Mouse (Mus musculus): Measurements from ENCODE around the gene Cntnap2. TPM values are rescaled to one million over a fixed set of nuclear protein-coding genes. Genes with fewer than 3 reads are reported as not detected.
"Not testable (repeated sequence)": the region's sequence is repeated elsewhere in the genome, so short reads cannot be mapped to it uniquely, and the experiment has no call there.

Cntnap2 gene
- polyA plus RNA-seq, 1 experiment from 2014 or later = 0.48 TPM

GRCm38 (mm10) chr6:47228676-47229317, 2169.6 kb downstream of the Cntnap2 start:
- no peak for DNase-seq (ENCODE audit: low spot score)

DNA sequence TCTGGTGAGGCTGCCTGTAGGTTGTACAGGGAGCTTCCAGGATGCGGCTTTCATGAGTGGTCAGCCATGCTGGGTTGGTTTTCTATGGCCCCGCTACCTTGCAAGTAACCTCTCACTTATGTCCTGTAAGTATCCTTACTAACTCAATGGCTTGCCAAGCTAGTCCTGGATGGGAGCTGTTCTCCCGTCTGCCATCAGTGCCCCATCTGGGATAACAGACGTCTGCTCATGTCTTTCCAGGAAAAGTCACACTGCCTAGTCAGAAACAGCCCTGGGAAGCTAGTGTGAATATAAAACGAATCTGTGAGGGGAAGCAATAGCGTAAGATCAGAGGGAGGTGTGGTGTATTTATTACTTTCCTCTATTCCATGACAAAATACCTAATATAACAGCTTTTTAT, 2172.4 kb downstream of the Cntnap2 start:
- no peak for DNase-seq (ENCODE audit: low spot score)

DNA sequence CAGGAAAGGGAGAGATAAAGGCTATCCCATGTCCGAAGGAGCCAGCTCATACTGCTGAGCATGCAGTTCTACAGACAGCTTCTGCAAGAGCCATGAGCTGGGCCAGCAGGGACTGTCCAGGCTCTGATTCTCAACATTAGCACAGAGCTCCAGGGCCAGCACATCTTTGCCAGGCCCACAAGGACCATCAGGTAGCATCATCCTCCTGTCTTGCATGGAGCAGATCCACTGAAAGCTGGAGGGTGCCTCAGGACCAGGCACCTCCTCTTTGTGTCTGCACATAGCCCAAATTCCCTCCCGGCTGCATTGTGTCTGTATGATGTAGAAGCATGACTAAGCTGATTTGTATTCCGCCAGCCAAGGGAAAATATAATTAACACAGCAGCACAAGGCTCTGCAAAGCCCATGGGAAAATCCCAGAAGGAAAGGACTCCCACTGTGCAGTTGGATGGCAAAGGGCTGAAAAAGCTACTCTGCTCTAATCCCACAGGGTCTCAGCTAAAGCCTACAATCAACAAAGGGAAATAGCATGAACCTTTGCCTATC, 2180.3 kb downstream of the Cntnap2 start:
- DNase-seq (ENCODE audit: low spot score) = no peak

- no peak for DNase-seq (ENCODE audit: low spot score)
Observed at GRCm38 (mm10) chr6:47241379-47241778, 2182.2 kb downstream of the Cntnap2 start.

GRCm38 (mm10) chr6:47243863-47244606, 2184.9 kb downstream of the Cntnap2 start:
- peak; percentile 80 for DNase-seq (ENCODE audit: low spot score)

DNA sequence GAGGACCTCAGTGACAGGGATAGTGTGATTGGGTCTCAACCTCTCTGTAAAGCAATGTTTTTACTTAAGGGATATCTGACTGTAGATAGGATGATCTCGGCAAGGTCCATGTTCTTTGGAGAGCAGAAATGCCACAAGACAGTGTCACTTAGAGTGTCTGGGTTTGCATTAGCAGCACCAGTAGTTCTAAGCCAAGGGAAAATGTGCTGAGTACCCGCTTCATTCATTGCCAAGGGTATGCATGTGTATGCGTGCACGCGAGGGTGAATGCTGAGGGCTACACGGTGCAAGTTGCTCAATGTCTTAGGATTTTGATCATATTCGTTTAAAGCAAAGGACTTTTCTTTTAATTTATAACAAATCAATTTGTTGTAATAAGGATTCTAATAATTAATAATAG, 2185.5 kb downstream of the Cntnap2 start:
- no peak for DNase-seq (ENCODE audit: low spot score)

DNA sequence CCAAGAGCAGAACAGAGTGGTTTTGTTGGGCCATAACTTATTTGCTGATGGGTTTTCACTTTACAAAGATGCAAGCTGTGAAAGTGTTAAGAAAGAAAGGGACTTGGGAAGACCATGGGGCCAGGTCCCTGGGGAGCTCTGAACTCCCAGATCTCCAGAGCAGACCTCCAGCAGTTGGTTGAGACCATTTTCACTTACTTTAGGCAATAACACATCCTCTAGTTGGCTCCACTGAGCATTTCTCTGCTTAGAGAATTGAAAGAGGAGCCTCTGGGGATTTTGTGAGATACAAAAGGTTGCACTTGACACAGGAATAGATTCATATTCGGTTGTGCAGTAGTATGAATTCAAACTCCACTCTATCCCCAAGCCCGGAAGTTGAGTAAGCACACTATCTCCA, 2196.1 kb downstream of the Cntnap2 start:
- no peak for DNase-seq (ENCODE audit: low spot score)

DNA sequence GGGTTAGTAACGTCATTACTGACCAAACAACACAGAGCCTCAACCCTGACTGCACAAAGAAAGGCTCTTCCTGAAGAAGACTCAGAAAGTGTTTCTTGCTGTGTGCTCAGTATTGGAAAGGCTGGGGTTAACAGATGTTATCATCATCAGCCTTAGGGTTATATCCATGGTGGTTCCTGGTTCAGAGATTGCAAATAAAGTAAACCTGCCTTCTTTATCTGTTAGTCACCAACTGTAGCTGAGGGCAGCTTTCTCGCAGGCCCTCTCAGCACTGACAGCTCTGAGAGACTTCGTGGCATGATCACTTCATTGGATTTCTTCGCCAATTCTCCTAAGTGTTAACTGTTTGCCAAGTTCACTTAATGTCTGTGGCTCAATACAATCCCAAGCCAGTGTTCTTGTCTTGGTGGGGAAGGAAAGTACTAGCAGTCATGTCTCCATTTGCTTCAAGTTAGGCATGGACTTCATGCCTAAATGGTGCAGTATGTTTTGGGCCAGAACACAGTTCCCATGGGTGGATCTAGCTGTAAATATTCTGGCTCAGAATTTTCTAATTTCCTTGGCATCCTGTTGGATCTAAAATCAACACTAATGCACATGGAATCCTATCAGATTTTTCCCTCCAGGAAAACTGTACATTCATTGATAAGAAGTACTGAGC, 2197.2 kb downstream of the Cntnap2 start:
- no peak for DNase-seq (ENCODE audit: low spot score)

DNA sequence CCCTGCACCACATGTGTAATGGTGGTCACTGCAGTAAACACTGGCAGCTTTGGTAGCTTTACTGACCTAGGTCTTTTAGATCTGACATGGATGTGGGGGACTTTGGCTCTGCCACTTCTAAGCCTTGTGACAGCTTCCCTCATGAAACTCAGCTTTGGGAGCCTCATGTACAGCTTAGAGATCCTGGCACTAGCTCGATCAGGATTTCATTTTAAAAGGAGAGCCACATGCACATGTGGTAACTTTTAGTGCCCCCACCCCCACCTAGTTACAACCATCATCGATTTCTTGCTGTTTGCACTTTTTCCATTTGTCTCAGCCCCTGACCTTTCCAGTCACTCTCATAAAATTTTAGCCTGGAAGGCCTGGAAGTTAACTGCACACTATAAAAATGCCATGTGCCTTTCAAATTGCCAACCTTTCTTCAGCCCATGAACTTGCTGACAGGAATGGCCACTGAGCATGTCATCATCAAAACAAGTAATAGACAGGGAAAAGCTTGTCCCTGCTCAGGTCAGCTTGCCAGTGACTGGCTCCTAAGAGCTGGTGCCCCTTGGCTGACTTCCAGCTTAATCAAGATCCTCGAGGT, 2197.9 kb downstream of the Cntnap2 start:
- no peak for DNase-seq (ENCODE audit: low spot score)

DNA sequence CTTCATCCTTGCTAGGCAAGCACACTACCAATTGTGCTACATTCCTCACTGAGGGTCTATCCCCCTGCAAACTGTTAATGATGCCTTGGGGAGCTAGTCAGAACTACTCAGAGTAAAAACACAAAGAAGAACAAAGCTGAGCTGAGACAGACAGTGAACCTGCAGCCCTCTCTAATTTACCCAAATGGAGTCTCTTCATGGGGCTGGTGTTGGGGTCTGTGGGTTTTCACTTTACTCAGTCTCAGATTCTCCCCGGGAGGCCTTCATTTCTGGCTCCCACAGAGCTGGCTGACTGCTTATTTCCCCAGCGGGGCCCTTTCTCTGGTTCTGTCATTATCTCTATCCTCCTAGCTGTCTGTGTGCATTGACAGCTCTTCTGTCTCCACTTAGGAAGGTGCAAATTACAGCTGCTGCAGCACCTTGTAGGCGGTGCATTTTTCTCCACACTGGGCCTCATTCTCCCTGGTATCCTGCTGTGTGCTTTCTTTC, 2200.5 kb downstream of the Cntnap2 start:
- no peak for DNase-seq (ENCODE audit: low spot score)

DNA sequence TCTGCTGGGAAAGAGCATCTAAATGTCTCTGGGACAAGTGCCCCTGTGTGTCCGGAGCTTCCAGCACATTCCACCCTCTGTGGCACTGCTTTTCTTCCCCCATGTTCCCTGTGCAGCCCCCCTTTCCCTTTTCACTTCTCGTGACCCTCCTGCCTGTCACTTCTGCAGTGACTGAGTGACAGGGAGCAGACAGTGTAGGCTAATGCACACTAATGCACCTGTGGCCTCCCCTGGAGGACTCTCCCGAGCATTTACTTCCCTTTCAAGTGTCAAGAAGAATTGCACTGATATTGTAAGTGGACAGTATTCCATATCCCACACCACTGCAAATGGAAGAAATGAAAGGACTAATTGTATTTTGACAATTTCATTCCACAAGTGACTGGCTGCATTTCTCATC, 2208.1 kb downstream of the Cntnap2 start:
- DNase-seq (ENCODE audit: low spot score) = no peak

DNA sequence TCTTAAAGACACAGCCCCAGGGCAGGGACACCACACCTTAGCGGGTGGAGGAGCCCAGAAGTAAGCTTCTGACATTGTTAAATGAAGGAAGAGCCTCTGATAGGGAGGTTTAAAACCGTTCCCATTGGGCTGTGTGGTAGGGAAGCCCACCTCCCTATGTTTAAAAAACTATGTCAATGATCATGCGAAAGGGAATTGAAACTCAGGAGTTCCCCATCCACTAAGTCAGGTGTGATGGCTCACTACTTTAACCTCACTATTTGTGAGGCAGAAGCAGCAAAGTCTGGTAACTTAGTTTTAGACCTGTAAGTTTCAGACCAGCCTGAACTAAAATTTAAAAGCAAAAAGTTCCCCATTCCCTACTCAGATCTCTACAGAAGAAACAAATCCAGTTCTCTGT, 2210.3 kb downstream of the Cntnap2 start:
- no peak for DNase-seq (ENCODE audit: low spot score)

- DNase-seq (ENCODE audit: low spot score) = no peak
Observed at GRCm38 (mm10) chr6:47271576-47271975, 2212.4 kb downstream of the Cntnap2 start.

GRCm38 (mm10) chr6:47272606-47273575, 2213.7 kb downstream of the Cntnap2 start:
- no peak for DNase-seq (ENCODE audit: low spot score)

GRCm38 (mm10) chr6:47275065-47275464, 2215.9 kb downstream of the Cntnap2 start:
- DNase-seq (ENCODE audit: low spot score) = no peak

DNA sequence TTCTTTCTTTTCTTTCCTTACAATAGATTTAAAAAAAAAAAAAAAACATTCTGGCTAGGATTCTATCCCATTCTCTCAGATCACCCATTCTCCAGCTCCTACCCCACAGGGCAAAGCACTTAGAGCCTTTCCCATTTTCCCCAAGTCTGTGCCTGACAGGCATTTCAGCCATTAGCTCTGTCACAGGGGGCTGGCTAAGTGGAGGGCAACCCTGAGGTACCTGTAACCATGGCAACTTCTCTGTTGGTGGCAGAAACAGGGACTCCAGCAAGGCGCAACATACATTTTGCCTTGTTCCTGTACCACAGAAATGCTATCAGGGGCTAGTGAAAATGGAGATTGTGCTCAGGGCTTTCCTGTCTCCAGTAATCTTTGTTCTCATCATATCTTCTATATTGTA, 2220.0 kb downstream of the Cntnap2 start:
- no peak for DNase-seq (ENCODE audit: low spot score)

- DNase-seq (ENCODE audit: low spot score) = no peak
Observed at GRCm38 (mm10) chr6:47281584-47281983, 2222.4 kb downstream of the Cntnap2 start.

GRCm38 (mm10) chr6:47284794-47285193, 2225.6 kb downstream of the Cntnap2 start:
- peak; percentile 21 for DNase-seq (ENCODE audit: low spot score)

GRCm38 (mm10) chr6:47285742-47286141, 2226.6 kb downstream of the Cntnap2 start:
- no peak for DNase-seq (ENCODE audit: low spot score)

GRCm38 (mm10) chr6:47286247-47286967, 2227.2 kb downstream of the Cntnap2 start:
- not testable (repeated sequence) for DNase-seq (ENCODE audit: low spot score)

Measured in thymus, postnatal 0 days (tissue).